Mouse (Mus musculus) C2C12 (cell line): Measurements from ENCODE around the gene Gabpb2.

Experiments used
- CEBPB ChIP-seq: IDR thresholded peaks from one replicate; pipeline ENCODE4 v1.6.1; 2011; ENCODE audit warnings: low read depth, mild to moderate bottlenecking, control low read depth, moderate library complexity
- CTCF ChIP-seq: IDR thresholded peaks from one replicate; pipeline ENCODE4 v1.5.1; 2011; ENCODE audit not compliant: control insufficient read depth, insufficient read depth, insufficient read length
- FOSL1 ChIP-seq: IDR thresholded peaks from one replicate; pipeline ENCODE4 v1.8.0; 2011; ENCODE audit warnings: mild to moderate bottlenecking, low read length; ENCODE audit not compliant: poor library complexity, insufficient read depth, severe bottlenecking
- MYOG ChIP-seq: IDR thresholded peaks from one replicate; pipeline ENCODE4 v1.6.1; 2011; ENCODE audit not compliant: control insufficient read depth, insufficient read length; ENCODE audit errors: extremely low read depth

GRCm38 (mm10) chr3:95141952-95142616, 75.6 kb downstream of the Gabpb2 start, which contains the start of gene Tnfaip8l2:
- TF ChIP-seq CTCF: no peak
- no peak for TF ChIP-seq FOSL1
- no peak for TF ChIP-seq CEBPB
- TF ChIP-seq MYOG: no peak
